Mouse (Mus musculus) hematopoietic stem cell, adult 5-6 weeks (primary cell): ENCODE measurements around the gene Spns2. TPM values are rescaled to one million over a fixed set of nuclear protein-coding genes. Genes with fewer than 3 reads are reported as not detected.
A peak's percentile ranks its signal among the peaks of the same experiment; 100 is the strongest.
"Not testable (repeated sequence)": the region's sequence is repeated elsewhere in the genome, so short reads cannot be mapped to it uniquely, and the experiment has no call there.

Experiments used
- ATAC-seq, 2 experiments: fragments of 125-278 bp in 1 of 2; replicated peaks in 1 of 2; 2 replicates each; pipeline ENCODE4 v1.8.0; 2016 to 2017; ENCODE audit warnings: inconsistent platforms in 2 of 2, mild to moderate bottlenecking in 2 of 2, moderate number of reproducible peaks in 2 of 2, low read depth in 1 of 2, moderate TSS enrichment in 1 of 2; ENCODE audit not compliant: low FRiP score in 2 of 2, poor library complexity in 2 of 2, severe bottlenecking in 2 of 2, insufficient read depth in 1 of 2, low TSS enrichment in 1 of 2
- total RNA-seq: library from RNA; stranded (forward); fragments of 172-1452, 232-1000 nt; gene quantifications from 2 replicates; pipeline ENCODE4 v1.2.3, GENCODE M21; 2017

Gene Spns2
- total RNA-seq, 1 experiment from 2014 or later, result 89.3 TPM

DNA sequence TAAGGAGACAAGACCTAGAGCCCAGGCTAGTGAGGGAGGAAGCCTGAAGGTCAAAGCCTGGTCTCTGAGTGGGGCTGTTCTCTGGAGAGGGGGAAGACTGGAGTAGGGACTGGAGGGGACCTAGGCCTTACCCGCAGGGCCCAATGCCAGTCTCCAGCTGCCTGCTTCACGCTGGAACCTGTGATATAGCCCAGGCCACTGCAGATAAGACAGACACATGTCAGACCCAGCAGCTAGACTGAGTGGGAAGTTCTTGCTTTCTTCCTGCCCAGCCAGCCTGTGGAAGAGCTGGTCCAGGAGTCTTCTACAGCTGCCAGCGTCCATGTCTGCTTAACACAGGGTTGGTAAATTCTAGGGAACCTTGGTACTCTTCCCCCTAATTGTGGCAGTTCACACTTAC, 31.2 kb downstream of the Spns2 start:
- ATAC-seq, result no peak; a peak in 1 of 4 replicates

DNA sequence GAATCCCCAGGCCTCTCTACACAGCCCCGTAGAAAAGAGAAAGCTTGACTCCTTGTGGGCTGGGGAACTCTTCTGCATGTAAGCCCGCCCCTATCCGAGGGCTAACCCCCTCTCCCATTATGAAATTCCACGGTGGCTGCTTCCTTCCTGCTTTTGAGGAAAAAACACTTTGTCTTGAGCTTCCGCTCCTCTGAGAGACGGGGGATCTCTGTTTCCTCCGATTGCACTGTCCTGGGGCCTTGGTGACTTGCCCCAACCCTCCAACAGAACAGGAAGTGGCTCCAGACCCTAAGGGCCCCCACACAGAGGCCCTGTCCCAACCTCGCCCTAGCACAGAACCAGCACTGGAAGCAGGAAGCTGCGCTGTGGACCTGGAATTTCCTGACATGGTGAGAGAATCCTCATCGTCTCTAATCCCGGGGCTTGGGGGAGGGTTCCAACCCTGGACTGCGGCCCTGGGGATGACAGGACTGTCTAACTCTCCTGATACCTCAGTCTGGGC, 31.7 kb downstream of the Spns2 start:
- ATAC-seq, result peak; percentile 34 to 57; a peak in 3 of 4 replicates

GRCm38 (mm10) chr11:72455694-72456093, 34.0 kb downstream of the Spns2 start:
- no peak for ATAC-seq

- no peak for ATAC-seq
Measured at GRCm38 (mm10) chr11:72453105-72453953, 36.4 kb downstream of the Spns2 start.

DNA sequence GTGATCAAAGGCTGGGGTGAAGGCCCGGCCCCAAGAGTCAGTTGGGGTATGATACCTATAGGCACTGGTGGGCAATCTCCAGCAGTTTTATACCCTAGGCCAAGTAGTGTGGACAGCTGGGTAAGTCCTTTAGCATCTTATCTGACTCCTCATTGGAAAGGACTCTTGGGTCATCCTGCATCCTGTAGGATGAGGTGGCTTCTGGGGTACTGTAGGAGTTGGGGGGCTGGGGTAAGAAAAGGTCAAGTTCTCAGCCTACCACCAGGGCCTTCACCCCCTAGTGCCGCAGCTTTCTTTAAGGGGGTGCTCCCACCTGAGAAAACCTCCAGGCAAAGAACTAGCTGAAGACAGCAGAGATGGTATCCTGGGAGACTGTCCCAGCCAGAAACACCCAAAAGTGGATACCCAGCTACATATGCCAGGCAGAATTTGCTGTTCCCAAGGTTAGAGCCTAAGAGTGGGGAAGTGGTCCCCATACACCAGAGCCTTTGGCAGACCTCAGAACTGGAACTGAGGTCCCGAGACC, 37.5 kb downstream of the Spns2 start:
- ATAC-seq, result no peak

DNA sequence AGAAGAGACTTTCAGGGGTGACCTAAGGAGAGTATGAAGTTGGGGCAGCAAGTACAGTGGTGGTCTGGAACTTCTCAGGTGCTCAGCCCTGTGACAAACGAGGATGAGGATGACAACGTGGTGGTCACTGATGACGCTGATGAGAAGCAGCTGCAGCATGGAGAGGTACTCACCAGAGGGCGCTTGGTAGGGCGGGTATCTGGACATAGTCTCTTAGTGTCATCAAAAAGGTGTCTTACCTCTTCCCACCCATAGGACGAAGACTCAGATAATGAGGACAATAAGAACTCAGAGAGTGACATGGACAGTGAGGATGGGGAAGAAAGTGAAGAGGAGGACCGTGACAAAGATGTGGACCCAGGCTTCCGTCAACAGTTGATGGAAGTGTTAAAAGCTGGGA, 42.2 kb downstream of the Spns2 start:
- ATAC-seq, result peak; percentile 17 to 25; a peak in 1 of 4 replicates

DNA sequence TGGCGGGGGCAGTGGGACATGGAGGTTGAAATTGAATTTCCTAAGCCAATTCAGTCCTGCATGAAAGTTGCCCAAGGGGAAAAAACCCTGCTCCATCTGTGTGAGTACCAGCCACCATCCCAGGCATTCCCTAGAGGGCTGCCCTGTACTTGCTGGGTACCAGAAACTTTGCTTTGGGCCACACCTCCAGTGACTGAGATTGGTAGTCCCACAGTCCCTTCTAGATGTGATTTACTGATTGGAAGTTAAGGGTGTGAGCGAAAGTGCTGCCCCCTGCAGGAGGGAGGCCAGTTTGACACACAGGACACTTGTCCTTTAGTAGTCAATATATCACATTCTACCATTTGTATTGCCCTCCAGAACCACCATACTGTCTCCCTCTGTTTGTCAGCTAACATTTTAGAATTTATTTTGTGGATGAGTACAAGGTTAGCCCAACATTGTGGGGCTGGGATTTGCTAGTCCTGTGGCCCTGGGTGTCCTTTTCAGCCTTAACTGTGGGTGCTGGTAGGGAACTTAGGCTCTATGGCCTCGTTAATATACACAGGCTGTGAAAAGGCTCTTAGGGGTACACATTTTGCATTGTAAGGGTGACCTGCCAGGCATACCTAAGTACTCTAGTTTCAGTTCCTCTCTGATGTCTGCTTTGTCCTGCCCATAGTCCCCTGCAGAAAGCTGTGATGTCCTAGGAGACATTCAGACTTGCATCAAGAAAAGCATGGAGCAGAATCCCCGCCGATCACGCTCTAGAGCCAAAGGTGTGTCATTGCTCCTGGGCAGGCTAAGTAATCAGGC, 43.2 kb downstream of the Spns2 start:
- peak in 1 of 2 experiments; percentile 56; a peak in 1 of 4 replicates for ATAC-seq

DNA sequence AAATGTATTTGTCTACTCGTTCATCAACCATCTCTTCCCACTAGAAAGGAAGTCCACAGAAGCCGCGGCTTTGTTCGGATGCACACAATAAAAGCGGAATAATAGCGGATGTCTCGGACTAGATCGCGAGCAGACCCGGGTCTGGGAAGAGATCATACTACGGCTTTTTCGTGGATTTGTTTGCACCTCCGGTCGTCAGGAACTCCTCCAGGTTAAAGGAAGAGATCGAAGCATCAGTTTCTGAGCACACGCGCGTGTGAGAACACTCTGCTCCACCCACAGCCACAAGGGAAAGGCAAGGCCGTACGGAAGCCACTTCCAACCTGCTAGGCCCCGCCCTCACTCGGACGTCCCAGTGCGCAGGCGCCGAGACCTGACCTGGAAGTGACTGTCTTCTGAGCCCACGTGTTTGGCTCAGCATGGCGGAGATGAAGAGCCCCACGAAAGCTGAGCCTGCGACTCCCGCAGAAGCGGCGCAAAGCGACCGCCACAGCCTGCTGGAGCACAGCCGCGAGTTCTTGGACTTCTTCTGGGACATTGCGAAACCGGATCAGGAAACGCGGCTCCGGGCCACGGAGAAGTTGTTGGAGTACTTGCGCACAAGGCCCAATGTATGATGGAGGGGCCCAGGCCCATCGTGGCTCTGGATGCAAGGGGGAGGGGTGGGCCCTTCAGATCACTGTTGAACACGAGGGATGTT, 48.6 kb downstream of the Spns2 start, which contains the start of gene Mybbp1a:
Mybbp1a (plus strand) TSS at position 391 of the 700 bp plus-strand sequence.
- ATAC-seq, result peak; percentile 93 to 95

DNA sequence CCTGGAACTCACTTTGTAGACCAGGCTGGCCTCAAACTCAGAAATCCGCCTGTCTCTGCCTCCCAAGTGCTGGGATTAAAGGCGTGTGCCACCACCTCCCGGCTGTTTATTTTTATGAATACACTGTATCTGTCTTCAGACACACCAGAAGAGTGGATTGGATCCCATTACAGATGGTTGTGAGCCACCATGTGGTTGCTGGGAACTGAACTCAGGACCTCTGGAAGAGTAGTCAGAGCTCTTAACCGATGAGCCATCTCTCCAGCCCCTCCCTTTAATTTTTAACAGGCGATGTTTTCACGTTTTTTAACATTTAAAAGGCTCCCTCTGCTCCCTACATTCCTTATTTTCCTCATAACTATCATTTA, 49.1 kb downstream of the Spns2 start:
- not testable (repeated sequence) for ATAC-seq

DNA sequence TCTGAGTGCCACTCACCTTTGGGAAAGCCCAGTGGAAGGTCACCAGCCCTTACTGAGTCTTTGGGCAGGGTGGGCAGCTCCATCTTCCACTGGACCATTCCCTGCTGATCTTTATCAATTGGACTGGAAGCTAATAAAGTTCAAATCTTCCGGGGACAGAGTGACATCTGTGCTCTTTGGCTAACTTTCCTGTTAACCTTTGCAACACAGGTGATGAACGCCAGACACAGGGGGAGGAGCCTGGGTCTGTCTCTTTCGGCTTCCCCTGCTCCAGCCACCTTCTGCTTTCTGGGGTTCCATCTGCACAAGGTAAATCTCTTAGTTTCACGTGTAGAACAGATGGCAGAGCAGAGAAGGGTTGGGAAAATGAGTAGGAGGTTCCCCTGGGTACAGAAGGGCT, 51.3 kb downstream of the Spns2 start:
- no peak for ATAC-seq

DNA sequence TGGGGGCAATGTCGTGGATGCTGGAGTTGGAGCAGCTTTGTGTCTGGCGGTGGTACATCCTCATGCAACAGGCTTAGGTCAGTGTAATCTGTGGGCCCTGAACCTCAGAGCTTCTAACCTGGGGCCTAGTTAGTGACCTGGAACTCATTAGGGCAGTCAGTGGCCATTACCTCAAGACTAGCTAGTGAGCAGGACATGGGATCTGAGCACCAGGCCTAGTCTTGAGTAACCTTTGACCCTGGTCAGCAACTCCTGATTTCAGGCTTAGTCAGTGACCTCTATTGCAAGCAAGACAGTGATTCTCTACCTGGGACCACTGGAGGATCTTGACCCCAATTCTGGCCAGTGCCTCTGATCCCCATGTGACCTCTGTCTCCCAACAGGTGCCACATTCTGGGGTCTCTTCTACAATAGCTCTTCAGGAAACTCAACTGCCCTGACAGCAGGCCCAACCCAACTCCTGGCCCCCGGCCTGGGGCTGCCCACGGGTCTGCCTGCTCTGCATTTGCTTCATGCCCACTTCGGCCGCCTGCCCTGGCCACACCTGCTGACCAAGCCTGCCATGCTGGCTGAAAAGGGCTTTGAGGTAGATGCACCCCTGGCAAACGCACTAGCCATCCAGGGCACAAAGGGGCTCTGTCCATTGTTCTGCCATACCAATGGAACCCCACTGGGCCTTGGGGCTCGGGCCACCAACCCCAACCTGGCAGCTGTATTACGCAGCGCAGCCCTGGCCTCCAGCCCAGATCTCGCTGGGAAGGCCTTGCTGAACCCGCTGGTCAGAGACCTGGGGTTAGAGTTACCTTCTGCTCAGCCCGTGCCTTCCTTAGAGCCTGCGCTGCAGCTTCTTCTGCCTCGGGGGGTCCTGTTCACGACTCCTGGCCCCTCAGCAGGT, 52.7 kb downstream of the Spns2 start:
- ATAC-seq, result no peak

GRCm38 (mm10) chr11:72436271-72436670, 53.4 kb downstream of the Spns2 start:
- no peak for ATAC-seq

DNA sequence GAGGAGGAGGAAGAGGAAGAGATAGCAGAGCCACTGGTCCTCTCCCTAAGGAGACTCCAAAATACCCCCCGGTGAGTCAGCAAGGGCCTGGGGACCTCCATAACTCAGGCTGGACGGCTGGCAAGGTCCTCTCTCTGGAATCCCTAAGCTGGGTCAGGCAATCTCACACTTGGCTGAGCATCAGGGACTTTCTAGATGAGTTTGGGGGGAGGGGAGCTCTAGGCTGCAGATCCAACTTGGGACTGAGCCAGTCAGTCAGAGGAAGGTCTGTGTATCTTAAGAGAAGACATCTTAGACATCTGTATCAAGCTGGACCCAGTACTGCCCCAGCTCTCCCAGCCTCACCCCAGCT, 54.0 kb downstream of the Spns2 start:
- no peak for ATAC-seq

DNA sequence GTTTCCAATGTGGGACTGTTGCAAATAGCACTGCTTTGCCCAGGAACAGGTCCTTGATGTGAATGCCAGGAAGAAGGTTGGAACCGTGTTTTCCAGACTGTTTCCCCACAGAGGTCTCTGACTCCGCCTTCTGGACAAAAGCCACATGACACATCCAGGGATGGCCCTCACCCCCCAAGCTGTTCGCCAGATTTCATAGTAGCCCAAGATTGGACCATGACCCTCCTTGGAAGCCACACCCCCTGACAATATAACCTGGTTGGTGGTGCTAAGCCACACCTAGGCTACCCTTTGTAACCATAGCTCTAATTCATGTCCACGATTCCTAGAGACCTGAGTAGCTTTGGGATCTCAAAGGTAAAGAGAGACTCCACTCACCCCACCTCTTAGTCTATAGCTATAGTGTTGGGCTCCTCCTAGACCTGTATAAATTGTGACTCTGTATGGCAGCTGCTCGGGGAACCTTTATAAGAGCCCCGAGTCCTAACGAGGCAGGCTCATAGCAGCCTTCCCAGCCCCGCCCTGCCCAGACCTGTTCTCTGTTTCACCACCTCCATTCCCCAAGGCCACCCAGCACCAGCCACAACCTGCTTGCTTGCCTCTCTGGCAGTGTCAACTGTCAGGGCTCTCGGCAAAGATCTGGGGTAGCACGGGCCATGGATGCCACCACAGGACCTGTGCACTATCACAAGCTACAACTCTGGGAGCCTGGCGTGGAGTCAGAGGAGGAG, 54.6 kb downstream of the Spns2 start, which contains the start of gene Ggt6:
Ggt6 (plus strand) TSS at position 564 of the 731 bp plus-strand sequence.
- ATAC-seq, result no peak

GRCm38 (mm10) chr11:72430311-72431068, 59.2 kb downstream of the Spns2 start:
- ATAC-seq, result not testable (repeated sequence)
